Mouse (Mus musculus) mesoderm, embryonic 11.5 days (tissue): ENCODE results near the gene Ifnar2.

Source experiments
- DNase-seq: peaks from one replicate; pipeline ENCODE4 v3.0.0-alpha.2; 2012; ENCODE audit warnings: low read depth, low spot score

The Ifnar2 gene

GRCm38 (mm10) chr16:91358555-91358954 lies 14.0 kb upstream of the Ifnar2 start:
- DNase-seq = peak; percentile 89

DNA sequence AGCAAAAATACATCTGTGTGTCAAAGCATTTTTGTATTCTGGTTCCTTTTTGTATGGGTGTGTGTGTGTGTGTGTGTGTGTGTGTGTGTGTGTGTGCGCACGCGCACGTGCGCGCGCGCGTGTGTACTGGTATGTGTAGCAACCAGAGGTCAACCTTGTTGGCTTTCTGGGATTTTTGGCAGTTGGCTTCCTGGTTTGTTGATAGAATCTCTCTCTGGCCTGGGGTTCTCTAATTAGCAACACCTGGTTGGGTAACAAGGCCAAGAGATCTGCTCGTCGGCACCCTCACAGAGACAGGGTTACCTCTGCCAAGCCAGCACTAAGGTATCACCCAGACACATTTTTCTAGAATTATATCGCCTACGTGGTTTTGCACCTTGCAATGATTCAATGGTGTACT lies 13.1 kb upstream of the Ifnar2 start:
- no peak for DNase-seq

GRCm38 (mm10) chr16:91360162-91360561 lies 12.4 kb upstream of the Ifnar2 start:
- DNase-seq = no peak

- DNase-seq = no peak
Measured at GRCm38 (mm10) chr16:91362006-91362405, 10.6 kb upstream of the Ifnar2 start.

DNA sequence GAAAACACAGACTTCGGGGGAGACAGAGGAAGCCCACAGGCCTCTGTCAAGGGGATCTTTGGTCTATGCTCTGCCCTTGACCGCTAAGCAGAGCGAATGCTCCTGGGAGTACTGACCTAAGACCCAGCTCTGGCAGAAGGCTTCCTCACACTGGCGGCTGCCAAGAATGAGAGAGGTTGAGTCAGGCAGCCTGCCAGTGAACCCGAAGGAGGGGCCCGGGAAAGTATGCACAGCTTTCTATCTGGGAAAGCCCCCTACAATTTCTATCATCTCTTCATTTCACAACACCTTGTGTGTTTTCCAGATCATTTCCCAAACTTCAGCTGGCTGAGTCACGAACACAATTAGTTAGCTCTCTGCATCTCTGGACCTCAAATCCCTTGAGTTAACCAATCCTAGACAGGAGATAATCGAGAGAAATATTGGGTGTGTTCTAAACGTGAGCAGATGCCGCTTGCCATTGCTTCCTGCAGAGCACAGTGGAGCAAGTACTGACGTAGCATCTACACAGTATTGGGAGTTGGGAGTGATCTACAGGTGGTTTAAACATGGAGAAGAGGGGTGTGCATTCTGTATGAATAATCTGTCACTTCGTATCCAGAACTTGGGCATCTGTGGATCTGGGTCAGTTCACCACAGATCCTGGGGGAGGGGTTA lies 9.8 kb upstream of the Ifnar2 start:
- DNase-seq = no peak

DNA sequence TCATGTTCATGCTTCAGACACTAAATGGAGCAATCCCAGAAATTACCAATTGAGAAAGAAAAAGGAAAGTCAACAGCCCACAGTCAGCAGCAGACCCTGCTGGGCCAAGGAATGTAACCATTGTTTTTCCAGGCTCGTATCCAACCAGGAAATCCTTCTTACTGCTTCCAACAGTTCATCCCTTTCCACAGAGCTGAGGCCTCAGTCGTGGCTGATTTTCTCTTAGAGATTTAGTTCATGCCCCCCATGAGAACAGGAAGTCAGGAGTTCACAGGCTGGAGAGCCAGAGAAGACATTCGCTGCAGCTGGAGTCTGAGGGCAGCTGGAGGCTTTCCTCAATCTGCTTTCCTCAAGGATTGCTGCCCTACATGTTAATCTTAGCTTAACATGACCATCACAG lies 9.1 kb upstream of the Ifnar2 start:
- no peak for DNase-seq

GRCm38 (mm10) chr16:91366567-91366966 lies 6.0 kb upstream of the Ifnar2 start:
- no peak for DNase-seq

GRCm38 (mm10) chr16:91367066-91367465 lies 5.5 kb upstream of the Ifnar2 start:
- DNase-seq = no peak

- no peak for DNase-seq
Measured at GRCm38 (mm10) chr16:91373473-91374252, 1.1 kb downstream of the Ifnar2 start.

DNA sequence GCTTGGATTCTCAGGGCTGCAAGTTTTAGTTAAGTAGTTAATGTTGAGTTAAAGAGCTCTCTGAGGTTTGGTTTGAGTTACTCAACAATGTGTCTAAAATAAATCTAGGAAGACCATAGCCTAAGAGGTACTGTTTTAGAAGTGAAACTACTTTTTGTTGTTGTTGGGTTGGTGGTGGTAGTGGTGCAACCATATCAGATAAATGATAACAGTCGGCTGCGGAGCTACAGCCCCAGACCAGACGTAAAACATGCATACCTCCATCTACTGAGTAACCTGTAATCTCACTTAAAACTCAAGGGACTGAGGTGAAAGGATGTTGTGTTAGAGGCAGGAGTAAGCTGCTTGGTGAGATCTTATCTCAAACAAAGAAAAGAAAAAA lies 1.7 kb downstream of the Ifnar2 start:
- no peak for DNase-seq

DNA sequence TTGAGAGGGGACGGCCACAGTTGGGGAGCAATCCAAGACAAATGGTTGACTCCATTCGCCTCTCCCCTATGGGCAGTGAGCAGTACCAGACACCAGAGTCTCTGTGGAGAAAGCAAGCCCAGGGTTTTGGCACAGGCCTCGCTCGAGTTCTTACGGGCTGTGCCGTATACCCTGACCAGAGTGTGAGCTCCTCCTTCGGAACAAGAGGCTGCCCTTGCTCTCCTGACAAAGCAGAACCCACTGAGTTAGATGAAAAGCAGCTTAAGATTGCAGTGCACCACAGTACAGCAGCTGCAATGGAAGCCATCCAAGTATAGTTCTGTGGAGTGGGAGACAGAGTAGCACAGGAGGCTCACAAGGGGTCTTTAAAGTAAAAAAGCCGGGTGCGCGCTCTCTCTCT lies 4.1 kb downstream of the Ifnar2 start:
- no peak for DNase-seq

DNA sequence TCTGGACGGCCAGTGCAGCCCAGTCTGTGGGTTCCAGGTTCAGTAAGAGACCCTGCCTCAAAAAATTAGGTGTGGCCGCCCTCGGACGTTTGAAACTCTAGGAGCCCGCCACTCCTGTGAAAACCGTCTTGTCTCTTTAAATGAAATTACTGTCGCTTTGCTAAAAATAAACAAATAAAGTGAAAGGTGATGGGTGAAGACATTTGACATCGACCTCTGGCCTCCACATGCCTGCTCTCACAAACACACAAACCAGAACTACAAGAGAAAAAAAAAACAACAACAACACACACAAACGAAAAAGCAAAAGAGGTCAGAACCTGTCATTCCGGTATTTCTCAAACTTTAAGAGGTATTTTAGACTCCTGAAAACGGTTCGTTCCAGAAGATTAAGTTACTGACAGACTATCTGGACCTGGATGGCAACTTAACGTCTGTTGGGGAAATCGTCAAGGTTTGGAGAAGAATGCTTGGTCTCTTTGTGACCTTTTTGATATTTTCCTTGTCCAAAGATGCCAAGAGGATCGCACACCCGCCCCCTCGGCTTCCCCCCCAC lies 5.9 kb downstream of the Ifnar2 start:
- DNase-seq = no peak

- no peak for DNase-seq
Measured at GRCm38 (mm10) chr16:91378991-91379390, 6.4 kb downstream of the Ifnar2 start.

GRCm38 (mm10) chr16:91379412-91379811 lies 6.8 kb downstream of the Ifnar2 start:
- DNase-seq = no peak

DNA sequence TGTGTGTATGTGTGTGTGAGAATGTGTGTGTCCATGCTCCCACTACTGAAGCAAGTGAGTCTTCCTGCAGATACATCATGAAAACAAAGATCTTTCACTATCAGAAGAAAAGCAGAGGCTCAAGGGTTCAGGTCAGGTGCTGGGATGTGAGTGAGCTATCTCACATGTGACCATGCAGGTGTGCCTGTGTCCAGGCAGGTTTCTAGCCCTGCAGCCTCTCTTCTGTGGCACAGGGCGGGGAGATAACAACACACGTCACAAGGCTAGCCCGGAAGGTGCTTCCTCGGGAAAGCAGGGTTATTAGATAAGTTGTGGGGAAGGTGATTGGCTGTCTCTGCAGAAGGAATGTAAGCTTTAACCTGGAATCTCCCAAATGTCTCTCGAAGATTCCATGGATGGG lies 7.6 kb downstream of the Ifnar2 start:
- no peak for DNase-seq

DNA sequence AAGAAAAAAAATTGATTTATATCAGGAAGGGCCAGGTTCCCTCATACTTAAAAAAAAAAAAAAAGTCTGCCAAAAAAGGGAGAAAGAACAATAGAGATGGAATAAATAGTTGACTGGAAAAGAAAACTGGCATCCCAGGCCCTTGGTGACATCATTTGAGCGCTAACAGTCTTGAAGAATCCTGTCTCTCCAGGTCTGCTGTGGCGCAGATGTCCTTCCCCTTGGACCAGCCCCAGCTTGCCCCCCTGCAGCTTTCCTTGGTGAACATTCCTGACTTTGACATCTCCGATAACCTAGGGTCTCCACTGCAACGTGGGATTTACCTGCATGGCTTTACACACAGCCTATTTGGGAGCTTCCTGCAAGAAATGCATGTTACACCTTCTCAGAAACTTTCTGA lies 9.0 kb downstream of the Ifnar2 start:
- no peak for DNase-seq

DNA sequence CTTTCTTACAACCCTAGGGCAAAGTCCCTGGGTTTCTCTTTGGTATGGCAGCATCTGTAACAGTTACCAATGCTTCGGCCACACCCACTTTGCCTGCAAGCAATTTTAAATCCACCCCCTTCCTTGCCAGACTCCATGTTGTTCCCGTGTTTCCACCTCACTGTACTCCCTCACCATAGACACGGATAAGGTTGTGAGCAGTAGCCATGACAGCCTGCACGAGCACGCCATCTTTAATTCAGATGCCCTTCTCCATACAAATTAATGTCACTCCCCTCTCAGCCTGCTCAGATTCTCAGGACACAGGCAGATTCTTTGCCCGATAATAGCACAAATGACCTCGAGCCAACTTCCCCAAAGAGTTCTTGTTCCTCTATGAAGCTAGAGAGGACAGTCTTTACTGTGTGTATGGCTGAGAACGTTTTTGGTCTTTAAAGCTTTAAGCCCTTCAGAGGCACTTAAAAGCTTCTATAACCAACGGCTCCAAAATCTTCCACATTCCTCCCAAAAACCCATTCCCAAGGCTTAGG lies 9.7 kb downstream of the Ifnar2 start:
- DNase-seq = no peak

DNA sequence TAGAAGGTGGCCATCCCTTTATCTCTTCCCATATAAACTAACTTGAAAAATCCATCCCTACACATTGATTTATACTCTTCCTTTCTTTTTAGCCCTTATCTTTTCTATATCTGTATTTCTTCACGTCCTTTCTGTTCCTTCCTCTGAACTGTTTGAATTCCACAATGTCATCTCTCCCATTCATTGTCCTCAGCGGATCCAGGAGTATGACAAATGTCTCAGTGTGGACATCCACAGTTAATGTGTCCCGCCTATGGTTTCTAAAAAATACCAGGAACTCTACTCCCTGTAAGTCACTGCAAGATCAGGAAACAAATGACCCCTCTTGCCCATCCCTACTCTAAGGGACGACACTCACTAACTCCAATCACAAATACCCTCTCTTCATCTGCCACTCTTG lies 11.6 kb downstream of the Ifnar2 start:
- DNase-seq = no peak

GRCm38 (mm10) chr16:91385621-91386020 lies 13.0 kb downstream of the Ifnar2 start:
- DNase-seq = no peak

DNA sequence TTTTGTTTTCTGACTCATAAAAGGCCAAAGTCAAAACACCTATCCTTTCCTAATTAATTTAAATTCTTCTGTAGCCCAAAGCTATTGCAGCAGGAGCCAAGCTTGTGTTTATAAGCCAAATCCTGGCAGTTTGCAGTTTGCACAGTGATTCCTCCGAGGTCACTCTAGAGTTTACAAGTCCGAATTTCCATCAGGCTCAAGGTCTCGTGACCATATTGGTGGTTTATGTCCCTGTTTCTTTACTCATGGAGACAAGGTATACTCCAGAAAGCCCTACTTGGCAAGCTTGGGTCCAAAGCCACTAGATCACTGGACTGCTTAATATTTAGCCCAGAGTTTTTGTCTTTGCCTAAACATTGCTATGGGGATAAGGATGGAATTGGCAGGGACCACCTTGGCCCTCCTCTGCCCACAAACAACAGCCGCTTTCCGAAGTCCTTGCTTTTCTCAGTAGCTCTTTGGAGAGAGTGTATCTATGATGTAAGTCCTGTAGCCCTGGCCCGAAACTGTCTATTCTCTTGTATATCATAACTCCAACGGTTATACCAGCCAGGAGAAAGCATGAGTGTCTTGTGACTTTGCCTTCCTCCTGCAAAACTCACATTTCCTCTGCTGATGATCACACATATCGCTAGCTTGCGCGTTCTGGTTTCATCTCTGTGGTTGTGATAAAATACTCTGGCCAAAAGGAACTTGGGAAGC lies 14.0 kb downstream of the Ifnar2 start:
- DNase-seq = no peak

DNA sequence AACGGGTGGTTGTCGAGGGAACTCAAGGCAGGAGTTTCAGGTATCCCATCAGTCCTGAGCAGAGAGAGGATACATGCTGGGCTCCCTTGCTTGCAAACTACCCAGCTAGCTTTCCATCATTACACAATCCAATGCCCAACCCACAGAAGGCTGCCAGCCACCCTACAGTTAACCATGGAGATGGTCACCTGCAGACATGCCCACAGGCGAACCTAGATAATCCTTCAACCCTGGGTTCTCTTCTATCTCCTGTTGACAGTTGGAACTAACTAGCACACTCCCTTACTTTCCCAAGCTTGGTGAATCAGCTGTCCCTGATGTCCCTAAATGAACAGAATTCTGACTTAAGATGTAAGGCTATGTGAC lies 14.5 kb downstream of the Ifnar2 start:
- no peak for DNase-seq

DNA sequence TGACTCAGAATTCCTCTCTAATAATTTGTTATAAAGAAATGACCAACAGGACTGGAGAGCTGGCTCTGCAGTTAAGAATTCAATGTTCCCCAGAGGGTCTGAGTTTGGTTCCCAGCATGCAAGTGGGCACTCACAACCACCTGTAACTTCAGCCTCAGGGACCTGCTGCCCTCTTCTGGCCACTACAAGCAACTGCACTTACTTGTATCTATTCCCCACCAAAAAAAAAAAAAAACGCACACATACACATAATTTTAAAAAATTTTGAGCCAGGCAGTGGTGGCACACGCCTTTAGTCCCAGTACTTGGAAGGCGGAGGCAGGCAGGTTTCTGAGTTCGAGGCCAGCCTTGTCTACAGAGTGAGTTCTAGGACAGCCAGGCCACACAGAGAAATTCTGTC lies 17.5 kb downstream of the Ifnar2 start:
- peak; percentile 39 for DNase-seq
